ENCODE assay signal across 8 mouse cellular contexts in genomic region chr7:67647277-67647676, GRCm38 (mm10). TPM values are rescaled to one million over a fixed set of nuclear protein-coding genes. Genes with fewer than 3 reads are reported as not detected.
A peak's percentile ranks its signal among the peaks of the same experiment; 100 is the strongest.
DNase-seq lines count a peak whose midpoint lies in the region; ATAC-seq and TF ChIP-seq lines count a peak whose summit lies in the region.

TSS of gene Ttc23 (plus strand) at chr7:67647410.

- DNase-seq in ES-CJ7 (ENCODE audit: low read depth, low spot score), result peak; percentile 70
- DNase-seq in adrenal gland, postnatal 25 days, result no peak
- peak; percentile 90 for DNase-seq in forelimb bud, embryonic 11.5 days (ENCODE audit: low read depth, low spot score)
- DNase-seq in lung, postnatal 0 days (ENCODE audit: low spot score), result peak; percentile 95
- no peak for DNase-seq in natural killer cell, adult 2 months (ENCODE audit: low spot score in 2 of 2)
- DNase-seq in T-cell, adult 2 months (ENCODE audit: low spot score), result no peak

- peaks cover 28% of the 10 kb centered on the region for H3K4me1 ChIP-seq in hindbrain, embryonic 13.5 days (replicated peaks)
- peaks cover 3% of the 10 kb centered on the region; the same call in 1 of the 2 replicates for H3K4me1 ChIP-seq in lung, postnatal 0 days (ENCODE audit: insufficient read depth, low read depth, low read length)

- no peak for TF ChIP-seq EP300 in lung, postnatal 0 days (IDR thresholded peaks at IDR 0.05)

- no peaks in the 10 kb centered on the region for H3K36me3 ChIP-seq in hindbrain, embryonic 13.5 days
- no peaks in the 10 kb centered on the region for H3K36me3 ChIP-seq in lung, postnatal 0 days (ENCODE audit: insufficient read depth, low read length)

- peak within 1 kb of the TSS; percentile 95 for H3K27ac ChIP-seq in hindbrain, embryonic 13.5 days
- H3K27ac ChIP-seq in lung, postnatal 0 days (ENCODE audit: low read length), result peak within 1 kb of the TSS; percentile 75

- peak within 1 kb of the TSS; percentile 88 for H3K9ac ChIP-seq in hindbrain, embryonic 13.5 days
- H3K9ac ChIP-seq in lung, postnatal 0 days (replicated peaks; ENCODE audit: low read depth), result peak within 1 kb of the TSS; percentile 83

- H3K4me2 ChIP-seq in hindbrain, embryonic 13.5 days, result peak within 1 kb of the TSS; percentile 87
- peak within 1 kb of the TSS; percentile 76 for H3K4me2 ChIP-seq in lung, postnatal 0 days (replicated peaks; ENCODE audit: low read depth, low read length)

- H3K27me3 ChIP-seq in hindbrain, embryonic 13.5 days, result no peaks in the 10 kb centered on the region
- H3K27me3 ChIP-seq in lung, postnatal 0 days (replicated peaks; ENCODE audit: insufficient read depth, low read length), result no peaks in the 10 kb centered on the region

- no peaks in the 10 kb centered on the region for H3K9me3 ChIP-seq in hindbrain, embryonic 13.5 days
- H3K9me3 ChIP-seq in lung, postnatal 0 days (ENCODE audit: low read length), result no peaks in the 10 kb centered on the region

- WGBS in hindbrain, embryonic 13.5 days, result 2% methylated on average over 5 of the region's 5 CpGs
- 4% methylated on average over 5 of the region's 5 CpGs for WGBS in lung, postnatal 0 days

- no peak for ATAC-seq in hindbrain, embryonic 13.5 days (ENCODE audit: low FRiP score)
- ATAC-seq in lung, postnatal 0 days, result peak; percentile 13; the same call in 1 of the 2 replicates
- ATAC-seq in CD4-positive, CD25-positive, alpha-beta regulatory T cell, adult 4 months, result no peak

- no peak for TF ChIP-seq CTCF in lung, postnatal 0 days (IDR thresholded peaks at IDR 0.05)

- H3K4me3 ChIP-seq in hindbrain, embryonic 13.5 days, result peak within 1 kb of the TSS; percentile 79
- peak within 1 kb of the TSS; percentile 59 for H3K4me3 ChIP-seq in lung, postnatal 0 days (ENCODE audit: low read depth, low read length)

RNA-seq across cellular contexts. Expression of gene Ttc23, which starts in this region (rescaled TPM):
- 34.8 and 45.0 TPM in 2 replicates for total RNA-seq in adrenal gland, postnatal 25 days (2021)
- polyA plus RNA-seq in hindbrain, embryonic 13.5 days (2015; fragmentation: Nextera tagmentation; extraction: Ambion mirVana), result 12.0 and 12.2 TPM in 2 replicates
- 14.4 and 17.3 TPM in 2 replicates for polyA plus RNA-seq in lung, postnatal 0 days (2015; fragmentation: Nextera tagmentation; extraction: Ambion mirVana)
- 1 to 10 TPM; 1.7 to 1.8 TPM for polyA plus RNA-seq in CD4-positive, CD25-positive, alpha-beta regulatory T cell, adult 4 months (2017; shearing (Covaris generic))

Comparison
In these comparisons a context has a peak if more than half of its experiments do, and no peak if none do; other contexts are left out.
1. DNase-seq: peak in ES-CJ7 (single experiment), forelimb bud, embryonic 11.5 days (single experiment) and lung, postnatal 0 days (single experiment); none in adrenal gland, postnatal 25 days (single experiment), natural killer cell, adult 2 months (0 of 2) and T-cell, adult 2 months (single experiment).